20 mouse cellular contexts compared by ENCODE assay signal in genomic region chr6:144100852-144101251, GRCm38 (mm10).
DNase-seq lines count a peak whose midpoint lies in the region; ATAC-seq and TF ChIP-seq lines count a peak whose summit lies in the region.
"Had no signal": no experiment of that assay in that cellular context is flagged by ENCODE, and none has a peak within 500 bp of the region (broad histone marks: within the 10 kb centered on the region; RNA-seq: fewer than 3 reads in every experiment).

No protein-coding gene starts in this region.

- ATAC-seq in heart, embryonic 15.5 days (replicated peaks; ENCODE audit: insufficient number of reproducible peaks, insufficient read depth, low FRiP score, low read depth) = no peak
- ATAC-seq in megakaryocyte progenitor cell, adult 5-6 weeks (replicated peaks; ENCODE audit: poor library complexity) = peak; percentile 72
- ATAC-seq in stomach, postnatal 0 days (ENCODE audit: low FRiP score, low TSS enrichment) = no peak
- ATAC-seq: inflammation-experienced regulatory T-cells, adult 6 months had no signal

- no peaks in the 10 kb centered on the region for H3K4me1 ChIP-seq in heart, embryonic 15.5 days (replicated peaks)
- H3K4me1 ChIP-seq in stomach, postnatal 0 days (replicated peaks; ENCODE audit: control insufficient read depth, insufficient read depth) = 0 out of 2 replicates have a peak, but pooled peaks cover 2% of the 10 kb centered on the region

- intact Hi-C loops in heart, postnatal 14 days (cut with DNase I) = no loop called here

- H3K4me3 ChIP-seq in heart, embryonic 15.5 days = no peak overlapping the region
- no peak overlapping the region for H3K4me3 ChIP-seq in stomach, postnatal 0 days (ENCODE audit: low read depth, low read length)
- H3K4me3 ChIP-seq: forebrain, embryonic 12.5 days; hindbrain, embryonic 12.5 days; neural tube, embryonic 15.5 days had no signal

- TF ChIP-seq EP300 in stomach, postnatal 0 days (optimal IDR thresholded peaks at IDR 0.05) = no peak

- no peaks in the 10 kb centered on the region for H3K9me3 ChIP-seq in heart, embryonic 15.5 days (replicated peaks)
- H3K9me3 ChIP-seq in stomach, postnatal 0 days (ENCODE audit: control insufficient read depth, low read length) = no peaks in the 10 kb centered on the region
- H3K9me3 ChIP-seq: forebrain, embryonic 12.5 days; hindbrain, embryonic 12.5 days; neural tube, embryonic 15.5 days had no signal

- WGBS in heart, embryonic 15.5 days = 54% methylated on average over 1 of the region's 1 CpGs
- 81% methylated on average over 1 of the region's 1 CpGs for WGBS in stomach, postnatal 0 days

- no peak overlapping the region for H3K9ac ChIP-seq in heart, embryonic 15.5 days
- no peak overlapping the region for H3K9ac ChIP-seq in stomach, postnatal 0 days (ENCODE audit: low read length)
- H3K9ac ChIP-seq: forebrain, embryonic 12.5 days; hindbrain, embryonic 12.5 days; neural tube, embryonic 15.5 days had no signal

- H3K36me3 ChIP-seq in heart, embryonic 15.5 days = no peaks in the 10 kb centered on the region
- H3K36me3 ChIP-seq in stomach, postnatal 0 days (ENCODE audit: control insufficient read depth, insufficient read depth, low read length) = no peaks in the 10 kb centered on the region
- H3K36me3 ChIP-seq: hindbrain, embryonic 12.5 days; neural tube, embryonic 15.5 days had no signal

- H3K27me3 ChIP-seq in heart, embryonic 15.5 days = no peaks in the 10 kb centered on the region
- no peaks in the 10 kb centered on the region for H3K27me3 ChIP-seq in stomach, postnatal 0 days (ENCODE audit: control insufficient read depth, insufficient read depth, low read length)
- H3K27me3 ChIP-seq: forebrain, embryonic 12.5 days; hindbrain, embryonic 12.5 days; neural tube, embryonic 15.5 days had no signal

- no peak overlapping the region for H3K4me2 ChIP-seq in heart, embryonic 15.5 days
- H3K4me2 ChIP-seq in stomach, postnatal 0 days (replicated peaks; ENCODE audit: low read depth) = no peak overlapping the region
- H3K4me2 ChIP-seq: forebrain, embryonic 12.5 days; heart, embryonic 11.5 days; hindbrain, embryonic 12.5 days; midbrain, embryonic 11.5 days; neural tube, embryonic 15.5 days had no signal

- no peak for TF ChIP-seq CTCF in stomach, postnatal 0 days (IDR thresholded peaks at IDR 0.05; ENCODE audit: low read depth)

- 0 out of 2 replicates have a peak overlapping the region, but pooled peaks have one; percentile 15 for H3K27ac ChIP-seq in heart, embryonic 15.5 days
- H3K27ac ChIP-seq in stomach, postnatal 0 days (replicated peaks) = no peak overlapping the region
- H3K27ac ChIP-seq: forebrain, embryonic 12.5 days; hindbrain, embryonic 12.5 days; macrophage; neural tube, embryonic 15.5 days had no signal

- no peak for DNase-seq in heart, postnatal 14 days
- peak; percentile 2 to 3 for DNase-seq in B cell, adult 2 months
- DNase-seq in R1 (ENCODE audit: low read depth, low spot score) = peak; percentile 8
- no peak for DNase-seq in left cerebral cortex, adult 18-20 months (ENCODE audit: low spot score in 2 of 2)
- no peak for DNase-seq in stomach, postnatal 0 days (ENCODE audit: low spot score)
- no peak for DNase-seq in lung, postnatal 4 days
- DNase-seq: adrenal gland, postnatal 25 days; cerebellum, adult 9-11 months; gastrocnemius, postnatal 36 days; kidney, adult 2 months; kidney, postnatal 10 days had no signal

Comparison
In these comparisons a context has a peak if more than half of its experiments do, and no peak if none do; other contexts are left out.
1. DNase-seq: peak in B cell, adult 2 months (2 of 2) and R1 (single experiment); none in heart, postnatal 14 days (0 of 2), left cerebral cortex, adult 18-20 months (0 of 2), stomach, postnatal 0 days (single experiment) and lung, postnatal 4 days (0 of 2).